Mouse (Mus musculus) gonadal fat pad, adult 2 months (tissue): ENCODE results near the gene Pparg. TPM values are rescaled to one million over a fixed set of nuclear protein-coding genes. Genes with fewer than 3 reads are reported as not detected.

Source experiments
- DNase-seq: peaks from one replicate; pipeline ENCODE4 v3.0.0-alpha.2; 2012; ENCODE audit warnings: low read depth
- polyA plus RNA-seq: library from polyadenylated mRNA; depleted of rRNA; stranded (reverse); fragments of >200 nt; gene quantifications from 2 replicates; pipeline ENCODE4 v1.2.3, GENCODE M21; 2012

Pparg gene
- polyA plus RNA-seq, 1 experiment: 120 TPM

DNA sequence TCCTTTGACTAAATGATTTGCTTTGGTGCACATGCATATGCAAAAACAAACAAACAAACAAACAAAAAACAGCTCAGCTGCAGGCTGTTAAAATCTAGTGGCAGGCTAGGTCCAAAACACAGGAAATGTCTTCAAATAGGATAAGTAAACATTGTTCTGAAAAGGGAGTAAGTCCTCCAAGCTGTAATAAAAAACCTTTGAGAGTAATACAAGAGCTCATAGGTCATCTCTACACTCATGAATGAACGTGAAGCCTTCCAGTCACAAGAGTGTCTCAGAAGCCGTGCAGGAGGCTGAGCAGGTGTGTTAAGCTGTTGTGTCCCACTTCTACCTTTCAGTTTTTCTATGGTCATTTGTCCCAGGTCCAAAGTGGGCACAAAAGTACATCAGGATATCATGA, 102.6 kb downstream of the Pparg start:
- no peak for DNase-seq

DNA sequence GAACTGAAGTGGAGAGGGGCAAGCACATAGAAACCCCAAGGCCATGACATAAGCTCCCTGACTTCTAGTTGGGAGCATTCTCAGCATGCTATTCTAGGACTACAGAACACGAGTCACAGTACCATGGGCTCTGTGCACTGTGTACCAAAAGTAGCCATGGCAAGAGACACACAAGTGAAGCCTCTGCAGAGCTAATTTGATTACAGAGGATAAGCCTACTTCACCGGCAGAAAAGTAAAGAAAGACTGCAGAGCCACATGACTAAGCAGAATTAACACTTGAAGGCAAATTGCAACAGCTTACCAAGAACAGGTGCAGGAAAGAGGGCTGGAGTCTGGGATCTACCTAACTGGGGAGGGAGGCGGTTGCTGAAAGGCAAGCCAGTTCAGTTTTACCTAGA, 103.9 kb downstream of the Pparg start:
- DNase-seq: no peak

GRCm38 (mm10) chr6:115465463-115465862, 104.7 kb downstream of the Pparg start:
- no peak for DNase-seq

DNA sequence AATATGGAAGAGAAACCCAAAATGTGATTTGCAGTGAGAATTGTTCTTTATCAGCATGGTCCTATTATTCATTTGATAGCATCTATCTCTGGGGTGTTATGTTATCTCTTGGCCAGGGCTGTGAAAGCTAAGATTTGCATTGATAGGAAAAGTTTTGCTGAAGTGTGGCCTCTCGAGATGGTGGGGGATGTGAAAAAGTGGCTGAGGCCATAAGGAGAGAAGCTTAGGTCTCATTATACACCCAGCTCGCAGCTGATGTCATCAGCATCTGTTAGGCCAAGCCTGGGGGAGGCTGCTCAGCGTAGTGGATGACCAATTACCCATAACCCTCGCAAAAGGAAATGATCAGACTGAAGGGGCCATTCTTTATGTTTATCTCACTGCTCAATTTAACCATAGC, 105.1 kb downstream of the Pparg start:
- DNase-seq: no peak

DNA sequence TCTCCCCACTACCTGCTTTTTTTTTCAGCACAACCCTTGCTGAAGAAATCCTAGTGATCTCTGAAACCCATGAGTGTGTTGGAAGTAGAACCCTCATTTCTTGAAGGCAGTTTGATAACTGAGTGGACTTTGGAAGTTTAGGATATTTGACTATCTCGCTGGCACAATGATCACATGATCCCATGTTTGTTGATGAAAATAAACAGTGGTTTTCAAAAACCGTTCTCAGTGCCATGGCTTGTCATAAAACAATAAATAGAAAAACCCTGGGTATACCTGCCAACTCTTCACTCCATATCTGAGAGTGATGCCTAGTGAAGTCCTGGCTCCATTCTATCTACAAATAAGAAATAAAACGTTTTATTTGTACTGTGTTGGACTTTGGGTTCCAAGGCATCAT, 105.8 kb downstream of the Pparg start:
- no peak for DNase-seq

- no peak for DNase-seq
Measured at GRCm38 (mm10) chr6:115469666-115470581, 109.2 kb downstream of the Pparg start.

DNA sequence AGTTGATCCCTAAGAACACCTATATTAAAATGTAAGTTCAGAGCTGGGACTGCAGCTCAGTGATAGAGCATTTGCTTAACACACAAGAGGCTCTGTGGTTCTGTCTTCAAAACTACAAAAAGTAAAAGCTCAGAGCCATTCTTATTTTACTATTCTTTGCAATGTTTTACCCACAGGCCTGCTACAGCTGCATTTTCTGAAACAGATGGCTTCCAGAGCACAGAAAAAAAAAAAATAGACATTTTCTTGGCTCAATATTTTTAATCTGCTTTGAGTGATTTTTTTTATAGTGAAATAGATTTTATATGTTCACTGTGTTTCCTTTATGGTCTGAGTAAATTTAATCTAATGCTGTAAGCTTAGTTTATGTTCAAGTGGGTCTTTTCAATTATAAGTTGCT, 111.2 kb downstream of the Pparg start:
- DNase-seq: no peak

DNA sequence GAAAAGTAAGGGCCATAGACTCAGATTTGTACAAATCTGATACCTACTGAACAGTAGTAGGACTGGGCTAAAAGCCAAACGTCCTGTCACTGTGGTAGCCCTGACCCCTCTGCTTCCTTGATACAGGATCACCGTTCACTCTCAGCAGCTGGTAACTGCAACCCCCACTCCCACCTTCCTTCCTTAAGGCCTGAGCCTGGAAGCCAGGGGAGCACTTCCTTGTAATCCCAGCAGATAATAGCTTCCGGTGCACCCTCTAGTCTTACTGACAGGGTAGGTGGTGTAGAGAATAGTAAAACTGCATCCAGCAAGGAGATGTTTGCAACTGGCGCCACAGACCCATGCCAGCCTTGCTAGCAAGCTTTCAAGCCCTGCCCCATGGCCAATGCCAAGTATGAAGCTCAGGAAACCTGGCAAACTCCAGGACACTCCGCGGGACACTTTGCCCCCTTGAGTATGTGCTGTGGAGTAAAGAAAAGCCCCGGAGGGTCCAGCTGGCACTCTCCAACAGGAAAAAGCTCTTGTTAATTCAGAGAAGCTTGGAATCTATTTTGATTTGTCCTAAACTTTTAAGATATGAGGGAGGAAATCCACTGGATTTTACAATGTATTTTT, 116.4 kb downstream of the Pparg start:
- no peak for DNase-seq

GRCm38 (mm10) chr6:115479963-115480321, 119.2 kb downstream of the Pparg start:
- no peak for DNase-seq

DNA sequence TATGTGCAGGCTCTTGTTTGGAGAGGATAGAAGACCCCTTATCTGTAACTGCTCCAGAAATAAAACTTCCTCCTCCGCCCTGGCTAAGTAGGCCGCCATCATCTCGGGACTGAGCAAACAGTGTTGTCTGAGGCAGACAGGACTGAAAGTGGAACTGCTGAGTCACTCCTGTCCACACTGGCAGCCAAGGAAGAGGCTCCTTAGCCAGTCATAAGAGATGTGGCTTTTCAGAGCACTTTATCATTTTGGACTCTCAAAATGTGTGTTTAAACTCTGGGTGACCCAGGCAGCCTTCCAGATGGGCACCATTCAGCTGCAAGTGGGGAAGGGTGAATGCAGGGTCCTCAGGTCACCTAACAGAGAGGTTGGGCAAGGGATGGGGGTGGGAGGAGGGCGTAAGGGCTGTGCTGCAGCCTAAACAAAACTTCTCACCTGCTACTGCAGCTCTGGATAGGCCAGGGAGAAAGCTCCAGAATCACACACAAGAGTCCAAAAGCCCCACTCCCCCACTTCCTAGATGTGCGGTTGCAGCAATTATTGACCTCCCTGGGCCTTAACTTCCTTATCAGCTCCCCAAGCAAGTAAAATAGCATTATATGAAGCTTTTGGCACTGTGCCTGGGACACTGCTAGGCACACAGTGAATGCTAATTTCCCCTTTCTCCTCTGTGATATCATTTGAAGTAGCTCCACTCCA, 119.7 kb downstream of the Pparg start:
- no peak for DNase-seq

- DNase-seq: no peak
Measured at GRCm38 (mm10) chr6:115481018-115481354, 120.2 kb downstream of the Pparg start.

GRCm38 (mm10) chr6:115481603-115482002, 120.9 kb downstream of the Pparg start:
- DNase-seq: no peak

GRCm38 (mm10) chr6:115485635-115486034, 124.9 kb downstream of the Pparg start:
- DNase-seq: no peak

GRCm38 (mm10) chr6:115489831-115490230, 129.1 kb downstream of the Pparg start:
- DNase-seq: no peak

- DNase-seq: no peak
Measured at GRCm38 (mm10) chr6:115492952-115493613, 132.3 kb downstream of the Pparg start.

GRCm38 (mm10) chr6:115493824-115494223, 133.1 kb downstream of the Pparg start:
- no peak for DNase-seq

GRCm38 (mm10) chr6:115499540-115499939, 138.8 kb downstream of the Pparg start:
- no peak for DNase-seq

DNA sequence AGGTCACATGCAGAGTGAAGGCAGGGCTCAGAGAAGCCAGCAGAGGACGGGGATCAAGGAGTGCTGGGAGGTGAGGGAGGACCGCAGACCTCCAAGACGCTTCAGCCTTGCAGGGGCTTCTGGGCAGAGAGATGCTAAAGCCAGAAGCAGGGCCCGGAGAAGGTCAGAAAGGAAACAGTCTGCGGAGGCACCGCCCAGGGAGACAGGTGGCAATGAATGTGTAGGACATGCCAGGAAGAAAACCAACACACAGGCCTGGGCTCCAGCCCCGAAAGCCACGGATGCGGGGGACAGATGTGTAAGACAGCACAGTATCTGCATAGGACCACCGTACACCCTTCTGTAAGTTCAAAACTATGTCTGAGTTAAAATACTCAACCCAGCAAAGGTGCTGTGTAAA, 139.5 kb downstream of the Pparg start:
- no peak for DNase-seq

- DNase-seq: no peak
Measured at GRCm38 (mm10) chr6:115501131-115501530, 140.4 kb downstream of the Pparg start.

- DNase-seq: no peak
Measured at GRCm38 (mm10) chr6:115503038-115503437, 142.3 kb downstream of the Pparg start.

DNA sequence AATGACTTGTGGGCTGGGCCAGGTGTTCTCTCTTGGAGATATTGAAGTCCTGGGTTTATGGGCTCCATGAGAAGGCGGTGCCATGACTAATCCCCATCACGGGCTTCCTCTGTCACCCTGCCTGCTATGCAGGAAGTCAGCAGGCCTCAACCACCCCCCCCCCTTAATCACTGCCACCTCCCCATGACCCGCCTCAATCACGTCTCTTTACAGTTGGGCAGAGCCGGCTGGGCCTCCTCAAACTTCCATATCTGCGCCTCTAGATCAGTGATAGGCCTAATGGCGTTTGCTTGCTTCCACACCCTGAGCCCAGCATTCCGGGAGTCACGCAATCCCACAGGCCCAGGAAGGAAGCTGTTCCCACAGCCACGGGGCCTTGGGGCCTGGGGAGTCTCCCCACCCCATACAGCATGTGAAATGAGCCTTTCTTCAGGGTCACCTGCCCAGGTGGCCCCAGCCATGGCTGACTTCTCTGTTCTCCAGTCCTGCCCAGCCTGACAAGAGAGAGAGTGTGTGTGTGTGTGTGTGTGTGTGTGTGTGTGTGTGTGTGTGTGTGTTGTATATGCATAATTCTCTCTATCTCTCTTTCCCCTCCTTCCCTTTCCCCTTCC, 142.9 kb downstream of the Pparg start:
- DNase-seq: no peak

DNA sequence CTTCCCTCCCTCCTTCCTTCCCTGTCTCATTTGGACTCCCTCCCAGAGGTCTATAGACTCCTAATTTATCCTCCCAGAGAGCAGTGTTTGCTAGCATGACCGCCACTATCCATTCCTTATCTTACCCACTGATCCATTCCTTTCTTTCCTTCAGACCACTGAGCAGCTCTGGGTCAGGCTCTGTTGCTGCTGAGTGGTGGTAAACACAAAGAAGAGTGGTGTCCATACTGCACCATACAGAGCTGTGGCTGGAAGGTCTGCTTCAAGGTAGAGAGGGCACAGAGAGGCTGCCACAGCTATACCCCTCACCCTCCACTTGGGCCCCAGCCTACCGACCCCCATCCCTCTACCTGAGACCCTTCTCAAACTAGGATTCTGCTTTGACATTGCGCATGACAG, 143.4 kb downstream of the Pparg start:
- DNase-seq: no peak
